Mouse (Mus musculus) spleen, adult 18-20 months (tissue): ENCODE data around the gene Tmem59l.

ENCODE experiments used
- DNase-seq, 2 experiments: peaks; one replicate each; pipeline ENCODE4 v3.0.0; 2022; ENCODE audit warnings: mixed read lengths in 2 of 2

Tmem59l gene

GRCm38 (mm10) chr8:70458462-70458861, 28.7 kb downstream of the Tmem59l start:
- DNase-seq: no peak

DNA sequence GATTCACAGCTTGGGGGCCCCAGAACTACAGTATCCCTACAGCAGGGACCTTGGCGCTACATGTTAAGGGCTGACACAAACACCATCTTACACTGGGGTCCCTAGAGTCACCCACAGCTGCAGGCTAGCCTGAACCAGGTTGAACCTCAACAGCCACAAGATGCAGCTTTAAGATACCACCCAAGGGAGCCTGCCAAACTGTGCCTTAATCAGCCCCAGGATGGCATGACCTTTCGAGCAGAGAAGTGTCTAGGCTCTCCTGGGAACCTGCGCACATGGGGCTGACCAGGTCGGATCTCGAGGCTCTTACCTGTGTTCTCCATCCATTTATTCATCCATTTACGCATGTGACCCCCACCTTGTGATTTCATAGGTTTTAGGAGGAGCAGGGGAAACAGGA, 29.3 kb downstream of the Tmem59l start:
- DNase-seq: no peak

GRCm38 (mm10) chr8:70456996-70457395, 30.2 kb downstream of the Tmem59l start:
- DNase-seq: no peak

GRCm38 (mm10) chr8:70453852-70454251, 33.3 kb downstream of the Tmem59l start:
- DNase-seq: no peak

DNA sequence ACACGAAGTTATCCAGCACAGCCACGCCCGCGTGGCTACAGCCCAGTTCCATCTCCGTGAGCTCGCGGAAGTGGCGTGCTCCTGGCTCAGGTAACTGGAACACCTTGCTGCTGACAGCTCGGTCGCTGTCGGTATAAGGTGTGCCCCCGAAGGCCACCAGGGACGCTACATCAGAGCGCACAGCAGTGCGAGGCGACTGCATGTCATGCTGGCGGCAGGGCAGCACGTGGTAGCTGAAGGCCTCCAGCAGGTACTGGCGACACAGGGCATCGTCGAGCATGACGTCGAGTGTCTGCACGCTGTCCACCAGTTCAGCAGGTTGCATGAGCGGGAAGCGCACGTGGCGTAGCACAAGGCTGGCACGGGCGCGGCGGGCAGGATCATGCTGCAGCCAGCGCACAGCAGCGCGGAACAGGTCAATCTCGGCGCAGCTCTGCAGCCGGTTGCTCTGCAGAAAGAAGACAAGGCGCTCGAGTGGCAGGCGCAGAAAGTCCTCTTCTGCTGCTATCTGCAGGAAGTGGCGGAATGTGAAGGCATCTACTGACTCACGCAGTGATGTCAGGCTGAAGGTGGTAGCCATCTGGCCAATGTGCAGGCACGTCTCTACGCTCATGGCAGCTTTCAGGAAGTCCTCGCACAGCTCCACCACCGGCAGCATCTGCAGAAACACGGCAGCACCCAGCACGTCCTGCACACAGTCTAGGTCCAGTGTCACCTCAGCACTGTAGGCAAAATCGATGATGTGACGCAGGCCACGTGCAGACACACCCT, 34.8 kb downstream of the Tmem59l start:
- no peak for DNase-seq

DNA sequence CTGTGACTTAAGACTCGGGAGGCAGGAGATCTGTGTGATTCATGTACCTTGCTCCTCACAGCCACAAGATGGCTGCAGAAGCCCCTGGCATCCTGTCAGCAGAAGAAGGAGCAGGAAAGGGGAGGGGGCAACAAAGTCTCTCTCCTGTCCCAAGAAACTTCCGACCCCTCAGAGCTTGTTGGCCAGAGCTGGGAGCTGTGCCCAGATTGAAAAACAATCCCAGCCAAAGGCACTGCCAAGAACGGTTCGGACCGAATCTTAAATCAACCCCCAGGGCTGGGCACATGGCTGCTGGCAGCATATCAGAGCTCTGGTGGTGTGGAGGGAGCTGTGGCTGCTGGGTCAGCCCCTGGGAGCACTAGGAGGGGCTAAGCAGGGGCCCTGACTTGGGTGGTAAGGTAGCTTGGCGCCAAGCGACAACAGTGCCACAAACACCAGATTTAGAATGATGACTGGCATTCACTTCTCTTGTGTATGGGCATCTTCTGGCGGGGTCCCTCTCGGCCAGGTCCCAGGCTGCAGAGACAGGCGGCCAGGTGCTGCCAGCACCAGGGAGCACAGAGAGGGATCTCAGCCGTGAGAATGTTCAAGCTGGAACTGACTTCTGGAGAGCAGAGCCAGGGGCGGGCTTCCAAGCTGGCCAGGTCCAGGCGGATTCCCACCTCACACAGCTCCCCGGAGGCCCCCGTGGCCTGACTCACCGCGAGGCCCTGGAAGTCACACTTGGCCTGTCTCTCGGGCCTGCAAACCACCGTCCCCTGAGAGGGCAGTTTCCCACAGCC, 39.3 kb downstream of the Tmem59l start:
- DNase-seq: no peak

- no peak for DNase-seq
Observed at GRCm38 (mm10) chr8:70445988-70446387, 41.2 kb downstream of the Tmem59l start.

DNA sequence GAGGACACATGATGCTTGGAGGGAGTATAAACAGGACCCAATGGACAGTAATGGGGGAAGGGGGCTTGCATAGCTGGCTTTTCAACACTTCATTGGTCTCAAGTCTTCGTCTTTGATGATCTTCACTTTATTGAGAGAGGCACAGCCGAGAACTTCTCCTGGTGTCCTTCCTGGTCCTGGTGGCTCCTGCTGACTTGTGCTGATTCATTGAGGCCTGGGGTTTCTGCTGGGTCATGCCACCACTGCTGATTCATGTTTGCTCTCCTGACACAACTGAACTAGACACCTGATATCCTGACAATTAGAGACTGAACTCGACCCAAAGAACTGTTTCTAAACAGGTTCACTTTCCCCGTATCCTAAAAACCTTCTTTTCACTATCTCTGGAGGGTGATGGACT, 43.8 kb downstream of the Tmem59l start:
- DNase-seq: no peak

DNA sequence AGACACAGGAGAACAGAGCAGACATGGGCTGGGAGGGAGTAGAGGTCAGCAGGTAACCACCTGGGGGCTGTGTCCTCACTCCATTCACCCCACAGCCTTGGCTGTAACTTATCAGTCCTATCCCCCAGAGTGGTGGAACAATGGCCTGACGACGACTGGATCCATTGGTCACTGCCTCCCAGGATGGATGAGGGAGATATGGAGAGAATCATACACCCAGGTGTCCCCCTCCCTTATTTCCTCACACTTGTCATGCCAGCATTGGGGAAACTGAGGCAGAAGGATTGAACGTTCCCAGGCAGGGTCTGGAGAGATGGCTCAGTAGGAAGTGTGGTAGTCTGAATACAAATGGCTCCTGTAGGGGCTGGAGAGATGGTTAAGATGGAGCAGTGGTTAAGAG, 45.6 kb downstream of the Tmem59l start:
- no peak for DNase-seq

- DNase-seq: no peak
Observed at GRCm38 (mm10) chr8:70440246-70440645, 46.9 kb downstream of the Tmem59l start.

DNA sequence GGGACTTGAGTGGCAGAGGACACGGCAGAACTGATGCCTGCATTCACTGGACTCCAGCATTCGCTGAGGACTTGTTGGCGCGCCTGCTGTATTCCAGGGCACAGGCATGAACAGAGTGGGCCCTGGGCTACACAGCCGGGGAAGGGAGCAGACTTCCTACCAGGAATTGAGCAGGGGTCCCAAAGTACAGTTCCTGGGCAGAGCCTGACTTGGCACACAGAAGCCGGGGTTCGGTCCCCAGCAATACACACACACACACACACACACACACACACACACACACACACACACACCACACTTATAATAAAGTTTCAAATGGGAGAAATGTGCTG, 47.3 kb downstream of the Tmem59l start:
- DNase-seq: no peak

DNA sequence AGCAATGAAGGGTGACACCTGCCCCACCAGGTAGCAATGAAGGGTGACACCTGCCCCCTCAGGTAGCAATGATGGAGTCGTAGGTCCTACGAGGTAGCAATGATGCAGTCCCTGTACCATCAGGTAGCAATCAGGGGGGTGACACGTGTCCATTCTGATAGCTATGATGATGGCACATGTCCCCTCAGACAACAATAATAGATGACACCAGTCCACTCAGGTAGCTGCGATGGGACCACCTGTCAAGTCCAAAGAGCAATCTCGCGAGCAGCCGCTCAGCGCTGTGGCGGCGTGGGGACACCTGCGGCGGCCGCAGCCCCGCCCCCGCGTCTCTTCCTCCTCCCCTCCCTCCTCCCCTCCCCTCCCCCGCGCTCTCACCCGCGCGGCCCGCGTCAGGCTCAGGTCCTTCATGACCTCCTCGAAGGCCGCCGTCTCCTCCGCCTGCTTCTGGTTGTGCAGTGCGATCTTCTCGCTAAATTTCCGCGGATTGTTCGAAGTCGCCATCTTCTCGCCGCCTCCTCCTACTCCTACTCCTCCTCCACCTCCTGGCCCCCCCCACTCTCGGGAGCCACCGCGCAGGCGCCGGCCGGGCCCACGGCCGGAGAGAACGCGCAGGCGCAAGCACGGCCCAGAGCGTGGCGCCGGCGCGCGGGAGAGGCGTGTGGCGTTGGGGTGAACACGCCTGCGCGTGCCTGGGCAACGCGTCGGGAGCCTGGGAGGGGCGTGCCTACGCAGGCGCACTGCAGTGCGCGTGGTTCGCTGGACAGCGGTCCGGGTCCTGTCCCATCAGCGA, 47.9 kb downstream of the Tmem59l start, which contains the start of gene Crtc1:
Crtc1 (minus strand) TSS at position 525 of the 793 bp plus-strand sequence.
- DNase-seq: peak; percentile 97 to 98

- DNase-seq: no peak
Observed at GRCm38 (mm10) chr8:70438423-70438822, 48.7 kb downstream of the Tmem59l start.

DNA sequence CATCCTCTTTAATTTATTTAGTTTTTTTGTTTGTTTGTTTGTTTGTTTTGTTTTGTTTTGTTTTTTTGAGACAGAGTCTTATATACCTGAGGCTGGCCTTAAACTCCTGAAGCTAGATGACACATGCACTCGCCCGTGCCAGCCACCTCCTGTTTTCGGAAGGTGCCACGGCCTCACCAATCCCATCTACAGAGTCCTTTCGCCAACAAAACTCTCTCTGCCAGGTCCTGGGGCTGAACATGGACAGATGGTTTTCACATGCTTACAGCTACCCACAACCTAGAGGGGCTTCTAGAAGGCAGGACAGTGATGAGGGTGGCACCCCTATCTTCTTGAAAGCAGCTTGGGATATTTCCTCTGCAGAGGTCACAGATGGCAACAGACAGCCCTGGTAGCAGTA, 52.0 kb downstream of the Tmem59l start:
- no peak for DNase-seq
